Mouse (Mus musculus): ENCODE results near the gene Slc5a5. TPM values are rescaled to one million over a fixed set of nuclear protein-coding genes. Genes with fewer than 3 reads are reported as not detected.

The Slc5a5 gene
- polyA plus RNA-seq, 1 experiment = 1.4 TPM

DNA sequence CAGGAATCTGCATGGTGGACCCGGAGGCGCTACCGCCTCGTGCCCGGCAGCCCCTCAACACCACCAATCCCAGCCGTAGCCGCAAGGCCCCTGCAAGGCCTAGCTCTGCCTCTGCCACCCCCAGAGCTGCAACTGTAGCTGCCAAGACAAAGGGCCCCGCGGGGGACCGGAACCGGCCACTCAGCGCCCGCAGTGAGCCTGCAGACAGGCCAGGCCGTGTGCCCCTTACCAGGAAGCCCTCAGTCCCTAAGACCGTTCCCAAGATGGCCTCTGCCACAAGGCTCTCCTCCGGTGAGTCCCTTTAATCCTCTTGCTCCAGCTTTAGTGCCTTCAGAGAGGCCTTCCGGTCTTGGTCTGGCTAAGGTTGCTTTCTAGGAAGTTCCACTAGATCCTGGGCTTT is 22.1 kb upstream of the Slc5a5 start:
- TF ChIP-seq POLR2A (IDR thresholded peaks at IDR 0.05; ENCODE audit: control insufficient read depth, extremely low read depth, insufficient read depth, low read length, poor library complexity) (no peak), CTCF (IDR thresholded peaks at IDR 0.05; ENCODE audit: borderline replicate concordance, control insufficient read depth, extremely low read depth, insufficient read depth, low read length, poor library complexity) (no peak)
- Histone ChIP-seq H3K4me3 (ENCODE audit: control insufficient read depth, insufficient read depth, low read length) (no peak overlapping the region), H3K4me1 (replicated peaks; ENCODE audit: control insufficient read depth, insufficient read depth, low read length) (no peaks in the 10 kb centered on the region), H3K27me3 (ENCODE audit: control insufficient read depth, insufficient read depth, low read length) (no peaks in the 10 kb centered on the region), H3K36me3 (ENCODE audit: control insufficient read depth, insufficient read depth, low read length) (peaks cover 22% of the 10 kb centered on the region), H3K27ac (ENCODE audit: control insufficient read depth, insufficient read depth, low read length) (no peak overlapping the region)
- DNase-seq = no peak
- 96% methylated on average over 16 of the region's 17 CpGs for WGBS

DNA sequence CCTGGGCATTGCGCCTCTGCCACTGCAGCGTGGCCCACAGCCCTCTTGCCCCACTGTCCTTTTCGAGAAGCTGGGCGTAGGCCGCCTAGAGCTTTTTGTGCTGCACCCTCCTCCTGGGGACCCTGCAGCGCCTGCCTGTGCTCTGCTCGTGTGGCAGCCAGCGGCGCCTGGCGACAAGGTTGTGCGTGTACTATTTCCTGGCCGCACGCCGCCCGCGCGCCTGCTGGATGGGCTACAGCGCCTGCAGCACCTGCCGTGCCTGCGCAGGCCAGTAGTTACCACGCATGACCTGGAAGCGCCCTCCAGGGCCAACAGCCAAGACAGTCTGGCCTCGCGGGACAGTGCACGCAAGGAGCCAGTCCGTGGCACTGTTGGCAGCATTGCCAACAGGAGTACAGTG is 21.0 kb upstream of the Slc5a5 start:
- H3K36me3 ChIP-seq (ENCODE audit: control insufficient read depth, insufficient read depth, low read length) = peaks cover 22% of the 10 kb centered on the region
- H3K4me3 ChIP-seq (ENCODE audit: control insufficient read depth, insufficient read depth, low read length) = no peak overlapping the region
- H3K4me1 ChIP-seq (replicated peaks; ENCODE audit: control insufficient read depth, insufficient read depth, low read length) = no peaks in the 10 kb centered on the region
- H3K27me3 ChIP-seq (ENCODE audit: control insufficient read depth, insufficient read depth, low read length) = no peaks in the 10 kb centered on the region
- H3K27ac ChIP-seq (ENCODE audit: control insufficient read depth, insufficient read depth, low read length) = no peak overlapping the region
- no peak for DNase-seq
- TF ChIP-seq CTCF (IDR thresholded peaks at IDR 0.05; ENCODE audit: borderline replicate concordance, control insufficient read depth, extremely low read depth, insufficient read depth, low read length, poor library complexity) = no peak
- no peak for TF ChIP-seq POLR2A (IDR thresholded peaks at IDR 0.05; ENCODE audit: control insufficient read depth, extremely low read depth, insufficient read depth, low read length, poor library complexity)
- 96% methylated on average over 26 of the region's 26 CpGs for WGBS

DNA sequence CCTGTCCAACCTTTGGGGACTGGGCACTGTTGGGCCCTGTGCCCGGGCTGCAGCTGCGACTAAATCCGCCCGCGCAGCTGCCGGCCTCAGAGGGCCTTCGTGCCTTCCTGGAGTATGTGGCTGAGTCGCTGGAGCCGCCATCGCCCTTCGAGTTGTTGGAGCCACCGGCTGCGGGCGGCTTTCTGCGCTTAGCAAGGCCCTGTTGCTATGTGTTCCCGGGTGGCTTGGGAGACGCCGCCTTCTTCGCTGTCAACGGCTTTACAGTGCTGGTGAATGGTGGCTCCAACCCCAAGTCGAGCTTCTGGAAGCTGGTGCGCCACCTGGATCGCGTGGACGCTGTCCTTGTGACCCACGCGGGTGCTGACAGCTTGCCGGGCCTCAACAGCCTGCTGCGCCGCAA is 20.4 kb upstream of the Slc5a5 start:
- H3K36me3 ChIP-seq (ENCODE audit: control insufficient read depth, insufficient read depth, low read length) = peaks cover 22% of the 10 kb centered on the region
- no peak overlapping the region for H3K4me3 ChIP-seq (ENCODE audit: control insufficient read depth, insufficient read depth, low read length)
- H3K4me1 ChIP-seq (replicated peaks; ENCODE audit: control insufficient read depth, insufficient read depth, low read length) = no peaks in the 10 kb centered on the region
- no peaks in the 10 kb centered on the region for H3K27me3 ChIP-seq (ENCODE audit: control insufficient read depth, insufficient read depth, low read length)
- TF ChIP-seq POLR2A (IDR thresholded peaks at IDR 0.05; ENCODE audit: control insufficient read depth, extremely low read depth, insufficient read depth, low read length, poor library complexity) = no peak
- no peak for TF ChIP-seq CTCF (IDR thresholded peaks at IDR 0.05; ENCODE audit: borderline replicate concordance, control insufficient read depth, extremely low read depth, insufficient read depth, low read length, poor library complexity)
- 97% methylated on average over 30 of the region's 30 CpGs for whole genome bisulfite sequencing
- DNase-seq = no peak
- no peak overlapping the region for H3K27ac ChIP-seq (ENCODE audit: control insufficient read depth, insufficient read depth, low read length)

DNA sequence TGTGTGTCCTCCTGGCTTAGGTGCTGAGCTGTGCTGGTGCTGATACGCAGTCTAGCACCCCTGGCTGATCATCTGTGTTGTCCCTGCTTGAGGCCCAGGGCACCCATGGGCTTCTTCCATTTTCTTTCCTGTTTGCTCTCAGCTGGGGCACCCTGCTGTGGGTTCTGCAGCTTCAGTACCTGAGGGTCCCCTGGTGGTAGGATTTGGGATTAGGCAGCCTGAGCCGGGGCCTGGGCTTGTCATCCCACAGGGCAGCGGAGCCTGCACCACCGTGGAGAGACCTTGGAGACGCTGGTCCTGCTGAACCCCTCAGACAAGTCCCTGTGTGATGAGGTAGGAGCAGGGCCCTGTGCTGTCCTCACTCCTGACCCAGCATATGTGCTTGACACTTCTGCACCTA is 19.0 kb upstream of the Slc5a5 start:
- no peaks in the 10 kb centered on the region for H3K27me3 ChIP-seq (ENCODE audit: control insufficient read depth, insufficient read depth, low read length)
- TF ChIP-seq POLR2A (IDR thresholded peaks at IDR 0.05; ENCODE audit: control insufficient read depth, extremely low read depth, insufficient read depth, low read length, poor library complexity) (no peak), CTCF (IDR thresholded peaks at IDR 0.05; ENCODE audit: borderline replicate concordance, control insufficient read depth, extremely low read depth, insufficient read depth, low read length, poor library complexity) (no peak)
- H3K4me1 ChIP-seq (replicated peaks; ENCODE audit: control insufficient read depth, insufficient read depth, low read length) = peaks cover 4% of the 10 kb centered on the region
- H3K36me3 ChIP-seq (ENCODE audit: control insufficient read depth, insufficient read depth, low read length) = peaks cover 18% of the 10 kb centered on the region
- 91% methylated on average over 5 of the region's 5 CpGs for WGBS
- no peak overlapping the region for H3K4me3 ChIP-seq (ENCODE audit: control insufficient read depth, insufficient read depth, low read length)
- H3K27ac ChIP-seq (ENCODE audit: control insufficient read depth, insufficient read depth, low read length) = no peak overlapping the region
- DNase-seq = no peak

- no peak for DNase-seq
- H3K36me3 ChIP-seq (ENCODE audit: control insufficient read depth, insufficient read depth, low read length) = no peaks in the 10 kb centered on the region
- no peak overlapping the region for H3K4me3 ChIP-seq (ENCODE audit: control insufficient read depth, insufficient read depth, low read length)
- no peak overlapping the region for H3K27ac ChIP-seq (ENCODE audit: control insufficient read depth, insufficient read depth, low read length)
- H3K27me3 ChIP-seq (ENCODE audit: control insufficient read depth, insufficient read depth, low read length) = no peaks in the 10 kb centered on the region
- peaks cover 10% of the 10 kb centered on the region for H3K4me1 ChIP-seq (replicated peaks; ENCODE audit: control insufficient read depth, insufficient read depth, low read length)
- TF ChIP-seq CTCF (IDR thresholded peaks at IDR 0.05; ENCODE audit: borderline replicate concordance, control insufficient read depth, extremely low read depth, insufficient read depth, low read length, poor library complexity) (no peak), POLR2A (IDR thresholded peaks at IDR 0.05; ENCODE audit: control insufficient read depth, extremely low read depth, insufficient read depth, low read length, poor library complexity) (no peak)
- WGBS = 86% methylated on average over 2 of the region's 2 CpGs
These were observed 15.0 kb upstream of the Slc5a5 start for GRCm38 (mm10) chr8:70907518-70907917.

GRCm38 (mm10) chr8:70905831-70906736 is 13.5 kb upstream of the Slc5a5 start, which contains the start of gene Map1s:
Gene Map1s, plus strand, starts transcription at chr8:70905932.
- peak; percentile 90 for DNase-seq
- Histone ChIP-seq H3K4me1 (replicated peaks; ENCODE audit: control insufficient read depth, insufficient read depth, low read length) (peaks cover 10% of the 10 kb centered on the region), H3K36me3 (ENCODE audit: control insufficient read depth, insufficient read depth, low read length) (no peaks in the 10 kb centered on the region), H3K27me3 (ENCODE audit: control insufficient read depth, insufficient read depth, low read length) (no peaks in the 10 kb centered on the region), H3K27ac (ENCODE audit: control insufficient read depth, insufficient read depth, low read length) (peak within 1 kb of the TSS; percentile 30; the same call in 1 of the 2 replicates), H3K4me3 (ENCODE audit: control insufficient read depth, insufficient read depth, low read length) (peak within 1 kb of the TSS; percentile 64)
- WGBS = 1% methylated on average over 78 of the region's 86 CpGs
- TF ChIP-seq POLR2A (IDR thresholded peaks at IDR 0.05; ENCODE audit: control insufficient read depth, extremely low read depth, insufficient read depth, low read length, poor library complexity) = peak; percentile 67
- TF ChIP-seq CTCF (IDR thresholded peaks at IDR 0.05; ENCODE audit: borderline replicate concordance, control insufficient read depth, extremely low read depth, insufficient read depth, low read length, poor library complexity) = peak; percentile 54; the same call in 1 of the 2 replicates

All from thymus, adult 2 months (tissue).